In genomic region chr11:120493911-120494310, GRCm38 (mm10) we compare ENCODE assay signal across 12 mouse cellular contexts. TPM values are rescaled to one million over a fixed set of nuclear protein-coding genes. Genes with fewer than 3 reads are reported as not detected.
DNase-seq lines count a peak whose midpoint lies in the region; ATAC-seq and TF ChIP-seq lines count a peak whose summit lies in the region.
"Had no signal": no experiment of that assay in that cellular context is flagged by ENCODE, and none has a peak within 500 bp of the region (broad histone marks: within the 10 kb centered on the region; RNA-seq: fewer than 3 reads in every experiment).

No protein-coding gene starts in this region.

- 91% methylated on average over 3 of the region's 3 CpGs for WGBS in hindbrain, embryonic 11.5 days
- 88% methylated on average over 3 of the region's 3 CpGs for WGBS in hindbrain, embryonic 10.5 days
- 84% methylated on average over 3 of the region's 3 CpGs for WGBS in midbrain, embryonic 11.5 days
- 77% methylated on average over 3 of the region's 3 CpGs for WGBS in midbrain, embryonic 10.5 days
- WGBS in limb, embryonic 12.5 days, result 91% methylated on average over 3 of the region's 3 CpGs
- WGBS in stomach, postnatal 0 days, result 76% methylated on average over 3 of the region's 3 CpGs

- no peak for TF ChIP-seq CTCF in stomach, postnatal 0 days (IDR thresholded peaks at IDR 0.05; ENCODE audit: low read depth)

- ATAC-seq in hindbrain, embryonic 11.5 days (ENCODE audit: low FRiP score), result no peak
- ATAC-seq in midbrain, embryonic 11.5 days (ENCODE audit: low FRiP score), result no peak
- ATAC-seq in limb, embryonic 12.5 days (ENCODE audit: insufficient number of reproducible peaks, insufficient read depth, low FRiP score, low TSS enrichment, low read depth), result no peak
- ATAC-seq in stomach, postnatal 0 days (ENCODE audit: low FRiP score, low TSS enrichment), result no peak

- peaks cover 8% of the 10 kb centered on the region; the same call in 1 of the 2 replicates for H3K36me3 ChIP-seq in hindbrain, embryonic 11.5 days (ENCODE audit: control insufficient read depth, insufficient read depth, low read length)
- peaks cover 65% of the 10 kb centered on the region for H3K36me3 ChIP-seq in hindbrain, embryonic 10.5 days
- peaks cover 5% of the 10 kb centered on the region; the same call in 1 of the 2 replicates for H3K36me3 ChIP-seq in midbrain, embryonic 11.5 days (ENCODE audit: control insufficient read depth, insufficient read depth, low read length)
- peaks cover 60% of the 10 kb centered on the region for H3K36me3 ChIP-seq in midbrain, embryonic 10.5 days
- H3K36me3 ChIP-seq in limb, embryonic 12.5 days, result peaks cover 58% of the 10 kb centered on the region
- peaks cover 16% of the 10 kb centered on the region for H3K36me3 ChIP-seq in stomach, postnatal 0 days (ENCODE audit: control insufficient read depth, insufficient read depth, low read length)

- H3K9ac ChIP-seq in hindbrain, embryonic 11.5 days (ENCODE audit: low read depth, low read length), result no peak overlapping the region
- no peak overlapping the region for H3K9ac ChIP-seq in midbrain, embryonic 11.5 days (ENCODE audit: low read length)
- peak overlapping the region; percentile 90; the same call in 1 of the 2 replicates for H3K9ac ChIP-seq in limb, embryonic 12.5 days (replicated peaks)
- H3K9ac ChIP-seq in stomach, postnatal 0 days (ENCODE audit: low read length), result no peak overlapping the region

- no peak overlapping the region for H3K4me2 ChIP-seq in hindbrain, embryonic 11.5 days (replicated peaks; ENCODE audit: low read depth, low read length)
- H3K4me2 ChIP-seq in midbrain, embryonic 11.5 days, result no peak overlapping the region
- H3K4me2 ChIP-seq in limb, embryonic 12.5 days, result peak overlapping the region; percentile 96
- peak overlapping the region; percentile 91; the same call in 1 of the 2 replicates for H3K4me2 ChIP-seq in stomach, postnatal 0 days (replicated peaks; ENCODE audit: low read depth)

- peaks cover 9% of the 10 kb centered on the region for H3K4me1 ChIP-seq in hindbrain, embryonic 11.5 days (replicated peaks; ENCODE audit: control insufficient read depth, insufficient read depth, low read length)
- H3K4me1 ChIP-seq in hindbrain, embryonic 10.5 days (replicated peaks), result peaks cover 53% of the 10 kb centered on the region
- H3K4me1 ChIP-seq in midbrain, embryonic 11.5 days (ENCODE audit: control insufficient read depth, insufficient read depth, low read length), result peaks cover 20% of the 10 kb centered on the region
- H3K4me1 ChIP-seq in midbrain, embryonic 10.5 days, result peaks cover 49% of the 10 kb centered on the region
- peaks cover 42% of the 10 kb centered on the region for H3K4me1 ChIP-seq in limb, embryonic 12.5 days (replicated peaks)
- H3K4me1 ChIP-seq in stomach, postnatal 0 days (replicated peaks; ENCODE audit: control insufficient read depth, insufficient read depth), result peaks cover 14% of the 10 kb centered on the region

- 0 out of 2 replicates have a peak overlapping the region, but pooled peaks have one; percentile 2 for H3K4me3 ChIP-seq in hindbrain, embryonic 11.5 days (ENCODE audit: low read depth, low read length)
- no peak overlapping the region for H3K4me3 ChIP-seq in hindbrain, embryonic 10.5 days
- no peak overlapping the region for H3K4me3 ChIP-seq in midbrain, embryonic 11.5 days (ENCODE audit: low read depth, low read length)
- no peak overlapping the region for H3K4me3 ChIP-seq in midbrain, embryonic 10.5 days
- peak overlapping the region; percentile 97; the same call in 1 of the 2 replicates for H3K4me3 ChIP-seq in limb, embryonic 12.5 days (replicated peaks)
- H3K4me3 ChIP-seq in stomach, postnatal 0 days (ENCODE audit: low read depth, low read length), result no peak overlapping the region

- no peaks in the 10 kb centered on the region for H3K9me3 ChIP-seq in hindbrain, embryonic 11.5 days (ENCODE audit: control insufficient read depth, low read length)
- no peaks in the 10 kb centered on the region for H3K9me3 ChIP-seq in hindbrain, embryonic 10.5 days
- no peaks in the 10 kb centered on the region for H3K9me3 ChIP-seq in midbrain, embryonic 11.5 days (ENCODE audit: control insufficient read depth, low read length)
- no peaks in the 10 kb centered on the region for H3K9me3 ChIP-seq in midbrain, embryonic 10.5 days (replicated peaks)
- no peaks in the 10 kb centered on the region for H3K9me3 ChIP-seq in limb, embryonic 12.5 days
- no peaks in the 10 kb centered on the region for H3K9me3 ChIP-seq in stomach, postnatal 0 days (ENCODE audit: control insufficient read depth, low read length)

- no peak overlapping the region for H3K27ac ChIP-seq in hindbrain, embryonic 11.5 days (ENCODE audit: low read depth, low read length)
- no peak overlapping the region for H3K27ac ChIP-seq in hindbrain, embryonic 10.5 days
- H3K27ac ChIP-seq in midbrain, embryonic 11.5 days (ENCODE audit: low read depth, low read length), result no peak overlapping the region
- no peak overlapping the region for H3K27ac ChIP-seq in midbrain, embryonic 10.5 days (replicated peaks)
- H3K27ac ChIP-seq in limb, embryonic 12.5 days, result no peak overlapping the region
- no peak overlapping the region for H3K27ac ChIP-seq in stomach, postnatal 0 days (replicated peaks)

- H3K27me3 ChIP-seq in hindbrain, embryonic 11.5 days (ENCODE audit: control insufficient read depth, insufficient read depth, low read length), result no peaks in the 10 kb centered on the region
- no peaks in the 10 kb centered on the region for H3K27me3 ChIP-seq in hindbrain, embryonic 10.5 days (ENCODE audit: insufficient read depth, poor library complexity, severe bottlenecking)
- H3K27me3 ChIP-seq in midbrain, embryonic 11.5 days (ENCODE audit: control insufficient read depth, insufficient read depth, low read length), result no peaks in the 10 kb centered on the region
- no peaks in the 10 kb centered on the region for H3K27me3 ChIP-seq in midbrain, embryonic 10.5 days (ENCODE audit: low read depth, poor library complexity, severe bottlenecking)
- no peaks in the 10 kb centered on the region for H3K27me3 ChIP-seq in limb, embryonic 12.5 days
- no peaks in the 10 kb centered on the region for H3K27me3 ChIP-seq in stomach, postnatal 0 days (ENCODE audit: control insufficient read depth, insufficient read depth, low read length)

- TF ChIP-seq EP300 in stomach, postnatal 0 days (optimal IDR thresholded peaks at IDR 0.05), result no peak

- no peak for DNase-seq in hindbrain, embryonic 11.5 days (ENCODE audit: low spot score)
- no peak for DNase-seq in hindbrain, embryonic 10.5 days (ENCODE audit: low spot score)
- peak; percentile 57 for DNase-seq in midbrain, embryonic 11.5 days (ENCODE audit: low spot score, missing footprints)
- no peak for DNase-seq in midbrain, embryonic 10.5 days (ENCODE audit: low spot score)
- no peak for DNase-seq in stomach, postnatal 0 days (ENCODE audit: low spot score)
- DNase-seq in T-cell, adult 2 months (ENCODE audit: low spot score), result no peak
- DNase-seq in adrenal gland, adult 8-10 months, result no peak
- DNase-seq: B cell, adult 2 months; cerebellum, postnatal 25 days; heart, postnatal 14 days; thymus, adult 2 months had no signal

RNA-seq across cellular contexts. Expression of gene Slc25a10, which starts 2.3 kb away (rescaled TPM):
- polyA plus RNA-seq in hindbrain, embryonic 11.5 days (2014; fragmentation: Nextera tagmentation; extraction: Ambion mirVana), result 35.2 and 35.4 TPM in 2 replicates
- polyA plus RNA-seq in hindbrain, embryonic 10.5 days (2016; fragmentation: Nextera tagmentation; extraction: Ambion mirVana), result 50.6 and 53.3 TPM in 2 replicates
- 30.0 and 38.7 TPM in 2 replicates for polyA plus RNA-seq in midbrain, embryonic 11.5 days (2014; fragmentation: Nextera tagmentation; extraction: Ambion mirVana)
- polyA plus RNA-seq in midbrain, embryonic 10.5 days (2016; fragmentation: Nextera tagmentation; extraction: Ambion mirVana), result 50.1 and 53.4 TPM in 2 replicates
- 54.6 and 59.8 TPM in 2 replicates for polyA plus RNA-seq in limb, embryonic 12.5 days (2016; fragmentation: Nextera tagmentation; extraction: Ambion mirVana)
- polyA plus RNA-seq in stomach, postnatal 0 days (2015; fragmentation: Nextera tagmentation; extraction: Ambion mirVana), result 86.1 and 94.0 TPM in 2 replicates
- total RNA-seq in adrenal gland, adult 8-10 months (2022), result 100 to 1,000 TPM; 121 to 174 (median 163) TPM

RNA-seq across cellular contexts. Expression of gene Mrpl12, which starts 9.5 kb away (rescaled TPM):
- 139 and 141 TPM in 2 replicates for polyA plus RNA-seq in hindbrain, embryonic 11.5 days (2014; fragmentation: Nextera tagmentation; extraction: Ambion mirVana)
- 171 and 186 TPM in 2 replicates for polyA plus RNA-seq in hindbrain, embryonic 10.5 days (2016; fragmentation: Nextera tagmentation; extraction: Ambion mirVana)
- 137 and 152 TPM in 2 replicates for polyA plus RNA-seq in midbrain, embryonic 11.5 days (2014; fragmentation: Nextera tagmentation; extraction: Ambion mirVana)
- 167 and 194 TPM in 2 replicates for polyA plus RNA-seq in midbrain, embryonic 10.5 days (2016; fragmentation: Nextera tagmentation; extraction: Ambion mirVana)
- 135 and 139 TPM in 2 replicates for polyA plus RNA-seq in limb, embryonic 12.5 days (2016; fragmentation: Nextera tagmentation; extraction: Ambion mirVana)
- 133 and 134 TPM in 2 replicates for polyA plus RNA-seq in stomach, postnatal 0 days (2015; fragmentation: Nextera tagmentation; extraction: Ambion mirVana)
- total RNA-seq in adrenal gland, adult 8-10 months (2022), result 10 to 100 TPM; 77.6 to 95.8 (median 90.1) TPM

RNA-seq across cellular contexts. Expression of gene Arl16, which starts 26.5 kb away (rescaled TPM):
- 54.8 and 58.2 TPM in 2 replicates for polyA plus RNA-seq in hindbrain, embryonic 11.5 days (2014; fragmentation: Nextera tagmentation; extraction: Ambion mirVana)
- 59.6 and 62.3 TPM in 2 replicates for polyA plus RNA-seq in hindbrain, embryonic 10.5 days (2016; fragmentation: Nextera tagmentation; extraction: Ambion mirVana)
- 48.0 and 53.0 TPM in 2 replicates for polyA plus RNA-seq in midbrain, embryonic 11.5 days (2014; fragmentation: Nextera tagmentation; extraction: Ambion mirVana)
- polyA plus RNA-seq in midbrain, embryonic 10.5 days (2016; fragmentation: Nextera tagmentation; extraction: Ambion mirVana), result 61.8 and 64.0 TPM in 2 replicates
- polyA plus RNA-seq in limb, embryonic 12.5 days (2016; fragmentation: Nextera tagmentation; extraction: Ambion mirVana), result 58.5 and 58.9 TPM in 2 replicates
- 24.4 and 30.6 TPM in 2 replicates for polyA plus RNA-seq in stomach, postnatal 0 days (2015; fragmentation: Nextera tagmentation; extraction: Ambion mirVana)
- 10 to 100 TPM; 22.8 to 38.7 (median 29.5) TPM for total RNA-seq in adrenal gland, adult 8-10 months (2022)

RNA-seq across cellular contexts. Expression of gene Ccdc137, which starts 36.0 kb away (rescaled TPM):
- 25.0 and 30.0 TPM in 2 replicates for polyA plus RNA-seq in hindbrain, embryonic 11.5 days (2014; fragmentation: Nextera tagmentation; extraction: Ambion mirVana)
- polyA plus RNA-seq in hindbrain, embryonic 10.5 days (2016; fragmentation: Nextera tagmentation; extraction: Ambion mirVana), result 34.4 and 37.3 TPM in 2 replicates
- polyA plus RNA-seq in midbrain, embryonic 11.5 days (2014; fragmentation: Nextera tagmentation; extraction: Ambion mirVana), result 25.4 and 25.6 TPM in 2 replicates
- polyA plus RNA-seq in midbrain, embryonic 10.5 days (2016; fragmentation: Nextera tagmentation; extraction: Ambion mirVana), result 38.9 and 41.8 TPM in 2 replicates
- polyA plus RNA-seq in limb, embryonic 12.5 days (2016; fragmentation: Nextera tagmentation; extraction: Ambion mirVana), result 47.8 and 52.4 TPM in 2 replicates
- 13.3 and 18.2 TPM in 2 replicates for polyA plus RNA-seq in stomach, postnatal 0 days (2015; fragmentation: Nextera tagmentation; extraction: Ambion mirVana)
- 10 to 100 TPM; 24.2 to 33.4 (median 29.4) TPM for total RNA-seq in adrenal gland, adult 8-10 months (2022)

RNA-seq across cellular contexts. Expression of gene Oxld1, which starts 36.0 kb away (rescaled TPM):
- polyA plus RNA-seq in hindbrain, embryonic 11.5 days (2014; fragmentation: Nextera tagmentation; extraction: Ambion mirVana), result 11.9 and 13.1 TPM in 2 replicates
- 12.5 and 13.2 TPM in 2 replicates for polyA plus RNA-seq in hindbrain, embryonic 10.5 days (2016; fragmentation: Nextera tagmentation; extraction: Ambion mirVana)
- polyA plus RNA-seq in midbrain, embryonic 11.5 days (2014; fragmentation: Nextera tagmentation; extraction: Ambion mirVana), result 10.4 and 11.5 TPM in 2 replicates
- polyA plus RNA-seq in midbrain, embryonic 10.5 days (2016; fragmentation: Nextera tagmentation; extraction: Ambion mirVana), result 9.0 and 11.8 TPM in 2 replicates
- 10.4 and 13.2 TPM in 2 replicates for polyA plus RNA-seq in limb, embryonic 12.5 days (2016; fragmentation: Nextera tagmentation; extraction: Ambion mirVana)
- 18.2 and 19.8 TPM in 2 replicates for polyA plus RNA-seq in stomach, postnatal 0 days (2015; fragmentation: Nextera tagmentation; extraction: Ambion mirVana)
- 10 to 100 TPM; 25.6 to 34.1 (median 32.2) TPM for total RNA-seq in adrenal gland, adult 8-10 months (2022)

Comparison
In these comparisons a context has a peak if more than half of its experiments do, and no peak if none do; other contexts are left out.
1. H3K4me3 ChIP-seq: peak in hindbrain, embryonic 11.5 days (single experiment) and limb, embryonic 12.5 days (single experiment); none in hindbrain, embryonic 10.5 days (single experiment), midbrain, embryonic 11.5 days (single experiment), midbrain, embryonic 10.5 days (single experiment) and stomach, postnatal 0 days (single experiment).
2. H3K4me2 ChIP-seq: peak in limb, embryonic 12.5 days (single experiment) and stomach, postnatal 0 days (single experiment); none in hindbrain, embryonic 11.5 days (single experiment) and midbrain, embryonic 11.5 days (single experiment).